In the genomic region with DNA sequence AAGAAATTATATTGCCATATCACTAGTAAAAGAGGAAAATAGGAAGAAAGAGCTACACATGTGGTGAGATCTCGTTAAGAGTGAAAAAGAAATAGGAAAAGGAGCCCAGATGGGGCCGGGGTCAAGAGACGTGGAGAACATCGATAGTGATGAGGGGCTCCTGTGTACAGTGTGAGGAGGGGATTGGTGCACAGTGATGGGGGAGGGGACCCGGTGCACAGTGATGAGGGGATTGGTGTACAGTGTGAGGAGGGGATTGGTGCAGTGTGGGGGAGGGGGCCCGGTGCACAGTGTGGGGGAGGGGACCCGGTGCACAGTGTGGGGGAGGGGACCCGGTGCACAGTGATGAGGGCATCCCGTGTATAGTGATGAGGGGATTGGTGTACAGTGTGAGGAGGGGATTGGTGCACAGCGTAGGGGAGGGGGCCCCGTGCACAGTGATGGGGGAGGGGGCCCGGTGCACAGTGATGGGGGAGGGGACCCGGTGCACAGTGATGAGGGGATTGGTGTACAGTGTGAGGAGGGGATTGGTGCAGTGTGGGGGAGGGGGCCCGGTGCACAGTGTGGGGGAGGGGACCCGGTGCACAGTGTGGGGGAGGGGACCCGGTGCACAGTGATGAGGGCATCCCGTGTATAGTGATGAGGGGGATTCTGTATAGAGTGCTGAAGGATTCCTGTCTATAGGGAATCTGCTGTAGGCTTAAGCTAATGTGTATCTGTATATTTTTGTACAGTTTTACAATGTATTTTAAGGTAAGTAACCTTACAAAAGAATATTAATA, we compare ENCODE assay signal across 7 mouse cellular contexts. TPM values are rescaled to one million over a fixed set of nuclear protein-coding genes. Genes with fewer than 3 reads are reported as not detected.
A peak's percentile ranks its signal among the peaks of the same experiment; 100 is the strongest.
ATAC-seq lines count a peak whose summit lies in the region.
"Not testable (repeated sequence)": the region's sequence is repeated elsewhere in the genome, so short reads cannot be mapped to it uniquely, and the experiment has no call there.

No protein-coding gene starts in this region.

- not testable (repeated sequence) for H3K27me3 ChIP-seq in forebrain, embryonic 12.5 days; heart, embryonic 12.5 days (replicated peaks); hindbrain, embryonic 16.5 days (replicated peaks; ENCODE audit: control insufficient read depth, insufficient read depth, low read length); limb, embryonic 12.5 days; lung, embryonic 15.5 days; midbrain, embryonic 16.5 days (ENCODE audit: control insufficient read depth, insufficient read depth, low read depth, low read length); stomach, embryonic 16.5 days (ENCODE audit: control insufficient read depth, insufficient read depth, low read length)

- 0 out of 2 replicates have a peak, but pooled peaks have one; percentile 68 for ATAC-seq in forebrain, embryonic 12.5 days (ENCODE audit: low FRiP score)
- ATAC-seq in heart, embryonic 12.5 days (ENCODE audit: insufficient number of reproducible peaks, low FRiP score) = peak; percentile 56
- peak; percentile 46 for ATAC-seq in hindbrain, embryonic 16.5 days
- peak; percentile 69; the same call in 1 of the 2 replicates for ATAC-seq in limb, embryonic 12.5 days (ENCODE audit: insufficient number of reproducible peaks, insufficient read depth, low FRiP score, low TSS enrichment, low read depth)
- peak; percentile 66; the same call in 1 of the 2 replicates for ATAC-seq in lung, embryonic 15.5 days (ENCODE audit: borderline replicate concordance, extremely low read depth, low FRiP score, low TSS enrichment)
- ATAC-seq in midbrain, embryonic 16.5 days = peak; percentile 54; the same call in 1 of the 2 replicates
- peak; percentile 47; the same call in 1 of the 2 replicates for ATAC-seq in stomach, embryonic 16.5 days (ENCODE audit: insufficient read depth, low FRiP score)

- H3K27ac ChIP-seq in forebrain, embryonic 12.5 days; heart, embryonic 12.5 days (ENCODE audit: poor library complexity, severe bottlenecking); hindbrain, embryonic 16.5 days (ENCODE audit: low read depth, low read length); limb, embryonic 12.5 days; lung, embryonic 15.5 days; midbrain, embryonic 16.5 days (ENCODE audit: low read length); stomach, embryonic 16.5 days (ENCODE audit: low read length): not testable (repeated sequence)

- not testable (repeated sequence) for H3K4me1 ChIP-seq in forebrain, embryonic 12.5 days; hindbrain, embryonic 16.5 days (ENCODE audit: control insufficient read depth, insufficient read depth, low read depth, low read length); limb, embryonic 12.5 days (replicated peaks); lung, embryonic 15.5 days; midbrain, embryonic 16.5 days (ENCODE audit: control insufficient read depth, insufficient read depth, low read length); stomach, embryonic 16.5 days (ENCODE audit: control insufficient read depth, insufficient read depth, low read length)
- peaks cover 22% of the 10 kb centered on the region for H3K4me1 ChIP-seq in heart, embryonic 12.5 days (replicated peaks)

- H3K4me2 ChIP-seq in forebrain, embryonic 12.5 days; heart, embryonic 12.5 days; hindbrain, embryonic 16.5 days (ENCODE audit: low read length); limb, embryonic 12.5 days; lung, embryonic 15.5 days; midbrain, embryonic 16.5 days (ENCODE audit: low read length); stomach, embryonic 16.5 days (ENCODE audit: low read depth, low read length): not testable (repeated sequence)

- H3K36me3 ChIP-seq in forebrain, embryonic 12.5 days (replicated peaks); hindbrain, embryonic 16.5 days (ENCODE audit: control insufficient read depth, insufficient read depth, low read length); limb, embryonic 12.5 days; lung, embryonic 15.5 days; midbrain, embryonic 16.5 days (ENCODE audit: control insufficient read depth, insufficient read depth, low read length); stomach, embryonic 16.5 days (ENCODE audit: control insufficient read depth, insufficient read depth, low read length): not testable (repeated sequence)
- peaks cover 14% of the 10 kb centered on the region for H3K36me3 ChIP-seq in heart, embryonic 12.5 days

- not testable (repeated sequence) for H3K4me3 ChIP-seq in forebrain, embryonic 12.5 days (replicated peaks); heart, embryonic 12.5 days; hindbrain, embryonic 16.5 days (ENCODE audit: low read length); limb, embryonic 12.5 days (replicated peaks); lung, embryonic 15.5 days; midbrain, embryonic 16.5 days (ENCODE audit: low read depth, low read length); stomach, embryonic 16.5 days (replicated peaks; ENCODE audit: low read length)

- H3K9ac ChIP-seq in forebrain, embryonic 12.5 days; heart, embryonic 12.5 days; hindbrain, embryonic 16.5 days (ENCODE audit: low read depth, low read length); limb, embryonic 12.5 days (replicated peaks); lung, embryonic 15.5 days; midbrain, embryonic 16.5 days (ENCODE audit: low read depth, low read length); stomach, embryonic 16.5 days (ENCODE audit: low read length): not testable (repeated sequence)

- 91% methylated on average over 13 of the region's 17 CpGs for WGBS in forebrain, embryonic 12.5 days
- WGBS in heart, embryonic 12.5 days = 87% methylated on average over 17 of the region's 17 CpGs
- WGBS in hindbrain, embryonic 16.5 days = 89% methylated on average over 14 of the region's 17 CpGs
- 81% methylated on average over 17 of the region's 17 CpGs for WGBS in limb, embryonic 12.5 days
- WGBS in lung, embryonic 15.5 days = 91% methylated on average over 17 of the region's 17 CpGs
- WGBS in midbrain, embryonic 16.5 days = 87% methylated on average over 14 of the region's 17 CpGs
- 89% methylated on average over 14 of the region's 17 CpGs for WGBS in stomach, embryonic 16.5 days

- H3K9me3 ChIP-seq in forebrain, embryonic 12.5 days; heart, embryonic 12.5 days (replicated peaks); hindbrain, embryonic 16.5 days (ENCODE audit: control insufficient read depth, low read length); limb, embryonic 12.5 days; lung, embryonic 15.5 days; midbrain, embryonic 16.5 days (replicated peaks; ENCODE audit: control insufficient read depth, low read length, poor library complexity, severe bottlenecking); stomach, embryonic 16.5 days (replicated peaks; ENCODE audit: control insufficient read depth, low read length): not testable (repeated sequence)

RNA-seq across cellular contexts. Expression of a gene that starts 23.9 kb away (rescaled TPM):
- polyA plus RNA-seq in forebrain, embryonic 12.5 days (2016; fragmentation: Nextera tagmentation; extraction: Ambion mirVana) = 0.29 and 0.41 TPM in 2 replicates
- polyA plus RNA-seq in heart, embryonic 12.5 days (2016; fragmentation: Nextera tagmentation; extraction: Ambion mirVana) = 2.6 and 3.1 TPM in 2 replicates
- polyA plus RNA-seq in hindbrain, embryonic 16.5 days (2015; fragmentation: Nextera tagmentation; extraction: Ambion mirVana) = 0.99 and 1.1 TPM in 2 replicates
- 1.0 and 1.3 TPM in 2 replicates for polyA plus RNA-seq in limb, embryonic 12.5 days (2016; fragmentation: Nextera tagmentation; extraction: Ambion mirVana)
- polyA plus RNA-seq in lung, embryonic 15.5 days (2015; fragmentation: Nextera tagmentation; extraction: Ambion mirVana) = 1.6 and 2.6 TPM in 2 replicates
- polyA plus RNA-seq in midbrain, embryonic 16.5 days (2015; fragmentation: Nextera tagmentation; extraction: Ambion mirVana) = 0.54 and 0.60 TPM in 2 replicates
- polyA plus RNA-seq in stomach, embryonic 16.5 days (2015; fragmentation: Nextera tagmentation; extraction: Ambion mirVana) = 2.4 and 2.5 TPM in 2 replicates
